Mouse (Mus musculus): ENCODE results near the gene Spef2.

Spef2 gene

DNA sequence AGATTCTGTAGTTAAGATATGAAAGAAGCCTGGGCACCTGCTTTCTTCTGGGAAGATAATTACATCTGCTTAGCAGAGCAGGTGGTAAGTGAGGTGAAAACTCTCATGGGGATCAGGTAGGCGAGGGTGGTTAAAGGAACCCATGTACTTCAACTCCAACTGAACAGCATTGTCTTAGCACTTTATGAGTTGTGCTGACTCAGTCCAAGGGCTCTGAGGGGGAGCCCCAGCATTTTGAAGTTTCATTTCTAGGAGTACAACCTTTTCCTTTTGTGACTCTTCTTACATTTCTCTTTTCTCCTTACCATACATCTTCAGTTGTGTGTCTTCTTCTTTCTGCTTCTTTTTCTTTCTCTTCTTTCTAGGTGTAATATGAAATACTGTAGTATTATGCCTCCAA lies 213.5 kb downstream of the Spef2 start:
- no peak for DNase-seq (ENCODE audit: low spot score)

DNA sequence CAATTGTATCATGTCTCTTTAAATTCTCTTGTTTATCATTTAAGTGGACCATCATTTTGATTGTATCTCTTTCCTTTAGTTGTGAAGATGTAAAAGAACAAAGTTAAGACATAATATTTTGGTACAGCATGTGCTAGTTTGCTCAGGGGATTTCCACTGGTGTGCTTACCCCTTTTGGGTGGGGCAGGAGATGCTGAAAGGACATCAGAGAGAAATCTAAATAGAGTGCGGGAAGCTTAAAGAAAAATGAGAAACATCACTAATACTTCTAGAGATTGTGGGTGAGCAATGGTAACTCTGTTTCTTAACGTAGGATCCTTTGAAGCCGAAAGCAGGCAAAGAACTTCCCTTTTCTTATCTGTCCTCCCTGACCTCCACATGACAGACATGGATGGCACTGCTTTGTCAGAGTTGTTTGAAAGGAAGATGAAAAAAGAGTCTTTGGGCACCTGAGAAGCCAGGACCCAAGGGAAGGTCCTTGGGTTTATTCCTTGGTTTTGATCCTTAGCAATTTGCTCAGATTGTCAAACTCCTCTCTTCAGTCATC lies 215.2 kb downstream of the Spef2 start:
- DNase-seq (ENCODE audit: low spot score): no peak

DNA sequence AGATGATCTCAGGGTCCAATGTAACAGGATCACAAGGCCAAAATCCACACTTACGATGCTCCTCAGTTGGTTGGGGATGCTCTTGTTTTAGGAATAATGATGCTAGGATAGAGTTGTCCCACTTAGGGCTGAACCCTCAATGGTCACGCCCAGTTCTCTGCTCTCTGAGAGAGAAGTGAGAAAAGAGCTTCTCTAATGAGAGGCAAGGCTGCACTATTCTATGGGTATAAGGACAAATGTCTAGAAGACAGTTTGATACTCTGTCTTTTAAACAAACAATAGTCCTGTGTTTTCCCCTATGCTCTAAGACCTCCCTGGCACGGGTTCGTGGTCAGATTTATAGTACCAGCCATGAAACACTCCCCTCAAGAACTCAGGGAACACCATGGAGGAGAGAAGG lies 218.6 kb downstream of the Spef2 start, which contains the start of gene Il7r:
Gene Il7r (minus strand): TSS at position 101 of the 400 bp plus-strand sequence.
- no peak for DNase-seq (ENCODE audit: low spot score)

DNA sequence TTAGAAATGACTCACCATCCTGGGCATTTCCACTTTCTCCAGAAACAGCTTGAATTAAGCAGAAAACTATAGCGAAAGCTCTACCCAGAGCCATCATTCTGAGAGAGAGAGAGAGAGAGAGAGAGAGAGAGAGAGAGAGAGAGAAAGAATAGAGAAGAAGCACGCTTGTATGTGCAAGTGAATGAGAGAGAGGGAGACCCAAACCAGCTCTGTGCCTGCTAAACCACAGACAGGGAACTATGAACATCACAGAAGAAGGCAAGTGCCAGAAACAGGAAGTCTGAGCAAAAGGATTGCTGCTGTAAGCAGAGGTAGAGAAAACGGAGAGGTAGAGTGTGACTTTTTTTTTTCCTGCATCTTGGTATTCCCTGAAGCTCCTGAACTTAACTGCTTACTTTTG lies 219.0 kb downstream of the Spef2 start:
- DNase-seq (ENCODE audit: low spot score): no peak

Data from layer of hippocampus, adult 9-10 months (tissue).